Mouse (Mus musculus) midbrain, postnatal 0 days (tissue): ENCODE measurements around the gene Fbf1. TPM values are rescaled to one million over a fixed set of nuclear protein-coding genes. Genes with fewer than 3 reads are reported as not detected.

Experiments
- ATAC-seq: fragments of 200-750 bp; cut with Nextera tagmentation; 2 replicates; pipeline ENCODE4 v1.8.0; 2017; ENCODE audit warnings: moderate number of reproducible peaks, mild to moderate bottlenecking, moderate TSS enrichment, moderate library complexity; ENCODE audit not compliant: low FRiP score
- DNase-seq: peaks from one replicate; pipeline ENCODE4 v3.0.0-alpha.2; 2015; ENCODE audit warnings: low spot score
- H3K27ac ChIP-seq: fragments of 300-500 bp; sonication (generic); 2 replicates; pipeline ENCODE4 v1.5.1; 2014; ENCODE audit warnings: low read depth, mild to moderate bottlenecking, low read length, mixed read lengths
- H3K27me3 ChIP-seq: fragments of 300-500 bp; sonication (generic); 2 replicates; pipeline ENCODE4 v1.6.1; 2014; ENCODE audit warnings: low read length, control low read depth, mixed read lengths; ENCODE audit not compliant: insufficient read depth
- H3K36me3 ChIP-seq: fragments of 300-500 bp; sonication (generic); 2 replicates; pipeline ENCODE4 v1.6.1; 2014; ENCODE audit warnings: low read length, control low read depth, mixed read lengths; ENCODE audit not compliant: insufficient read depth
- H3K4me1 ChIP-seq: fragments of 300-500 bp; sonication (generic); 2 replicates; pipeline ENCODE4 v1.6.1; 2014; ENCODE audit warnings: mild to moderate bottlenecking, control low read depth, antibody characterized with exemption, low read length, mixed read lengths; ENCODE audit not compliant: insufficient read depth
- H3K4me2 ChIP-seq: fragments of 300-500 bp; sonication (generic); 2 replicates; pipeline ENCODE4 v1.6.1; 2014; ENCODE audit warnings: low read depth, mild to moderate bottlenecking, low read length, mixed read lengths; ENCODE audit not compliant: poor library complexity, severe bottlenecking
- H3K4me3 ChIP-seq: fragments of 300-500 bp; sonication (generic); 2 replicates; pipeline ENCODE4 v1.5.1; 2014; ENCODE audit warnings: low read depth, mild to moderate bottlenecking, low read length, moderate library complexity
- H3K9ac ChIP-seq: fragments of 300-500 bp; sonication (generic); replicated peaks from 2 replicates; pipeline ENCODE4 v1.6.1; 2014; ENCODE audit warnings: mild to moderate bottlenecking, low read length, moderate library complexity, mixed read lengths; ENCODE audit not compliant: poor library complexity, severe bottlenecking
- H3K9me3 ChIP-seq: fragments of 300-500 bp; sonication (generic); 2 replicates; pipeline ENCODE4 v1.6.1; 2016; ENCODE audit warnings: low read length, control low read depth
- CTCF ChIP-seq: IDR thresholded peaks from 2 replicates; pipeline ENCODE4 v1.5.1; 2016; ENCODE audit warnings: antibody characterized with exemption, mild to moderate bottlenecking
- WGBS: fragments of 180-500 bp; shearing (Covaris S2); extraction: QIAGEN DNeasy Blood & Tissue Kit; methylation state at CpG from one replicate; pipeline ENCODE4 v1.1.7; 2014; 5-methylcytosine and 5-hydroxymethylcytosine counted together
- polyA plus RNA-seq: library from polyadenylated mRNA; unstranded; fragments of >200 nt; fragmentation: Nextera tagmentation; extraction: Ambion mirVana; gene quantifications from 2 replicates; pipeline ENCODE4 v1.2.1, GENCODE M21; 2015
- total RNA-seq: library from RNA; depleted of rRNA; stranded (reverse); fragments of >200 nt; gene quantifications from 2 replicates; pipeline ENCODE4 v1.2.3, GENCODE M21; 2014

Gene Fbf1
- total and polyA plus RNA-seq, 2 experiments from 2014 or later, result 43.7 to 83.0 TPM

DNA sequence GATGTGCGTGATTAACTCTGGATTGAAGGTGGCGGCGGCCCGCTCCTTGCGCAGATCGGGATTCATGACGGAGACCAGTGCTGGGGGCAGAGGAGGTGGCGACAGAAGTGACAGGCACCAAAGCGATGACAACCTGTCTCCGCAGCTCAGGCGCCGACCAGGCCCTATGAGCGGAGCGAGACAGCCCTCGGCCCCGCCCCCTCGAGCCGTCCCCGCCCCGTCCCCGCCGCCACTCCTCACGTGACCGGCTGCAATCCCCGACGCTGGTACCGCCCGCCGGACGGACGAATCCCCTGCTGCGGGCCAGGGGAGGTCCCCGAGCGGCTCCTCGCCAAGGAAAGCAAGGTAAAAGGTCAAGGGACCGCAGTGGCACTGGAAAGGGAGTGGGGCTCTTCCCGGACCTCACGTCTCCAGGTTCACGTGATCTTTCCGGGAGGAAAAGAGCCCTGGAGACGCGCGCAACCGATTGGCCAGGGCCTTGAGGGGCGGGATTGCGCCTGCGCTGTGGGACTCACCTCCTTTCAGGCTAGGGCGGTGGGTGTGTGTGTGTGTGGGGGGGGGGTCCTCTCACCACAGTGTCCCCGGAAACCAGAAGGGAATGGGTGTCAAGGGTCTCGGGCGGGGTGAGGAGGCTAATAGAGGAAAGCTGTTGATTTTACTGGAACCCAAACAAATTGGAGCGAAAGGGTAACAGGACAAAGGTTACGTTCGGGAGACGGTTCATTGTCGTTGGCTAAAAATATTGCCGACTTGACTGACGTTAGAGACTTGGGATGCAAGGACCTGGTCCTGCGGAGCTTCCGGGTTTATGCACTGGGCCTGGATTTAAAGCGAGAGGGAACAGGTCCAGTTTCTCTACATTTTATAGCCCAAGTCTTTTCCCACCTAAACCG is 30.9 kb upstream of the Fbf1 start, which contains the start of the genes Ten1 and Acox1:
Ten1 (plus strand) TSS at position 217 of the 893 bp plus-strand sequence.
Acox1 (minus strand) TSS at position 407 of the 893 bp plus-strand sequence.
- under 1% methylated on average over 59 of the region's 62 CpGs for WGBS
- DNase-seq, result peak; percentile 98
- Histone ChIP-seq H3K27me3 (no peaks in the 10 kb centered on the region), H3K4me1 (peaks cover 4% of the 10 kb centered on the region), H3K9me3 (no peaks in the 10 kb centered on the region), H3K27ac (peak within 1 kb of the TSS; percentile 96), H3K36me3 (peaks cover 6% of the 10 kb centered on the region; the same call in 1 of the 2 replicates), H3K4me3 (peak within 1 kb of the TSS; percentile 72), H3K9ac (peak within 1 kb of the TSS; percentile 73), H3K4me2 (peak within 1 kb of the TSS; percentile 61)
- ATAC-seq, result peak; percentile 98
- no peak for TF ChIP-seq CTCF

- H3K27ac ChIP-seq, result peak overlapping the region; percentile 96
- H3K36me3 ChIP-seq, result peaks cover 6% of the 10 kb centered on the region; the same call in 1 of the 2 replicates
- DNase-seq, result no peak
- 22% methylated on average over 13 of the region's 13 CpGs for WGBS
- H3K4me1 ChIP-seq, result peaks cover 4% of the 10 kb centered on the region
- peak overlapping the region; percentile 72 for H3K4me3 ChIP-seq
- peak overlapping the region; percentile 73 for H3K9ac ChIP-seq
- no peaks in the 10 kb centered on the region for H3K27me3 ChIP-seq
- TF ChIP-seq CTCF, result no peak
- no peaks in the 10 kb centered on the region for H3K9me3 ChIP-seq
- peak overlapping the region; percentile 61 for H3K4me2 ChIP-seq
- ATAC-seq, result 0 out of 2 replicates have a peak, but pooled peaks have one; percentile 2
Observed at GRCm38 (mm10) chr11:116198132-116198531, 30.2 kb upstream of the Fbf1 start.

GRCm38 (mm10) chr11:116197584-116197906 is 29.6 kb upstream of the Fbf1 start:
- DNase-seq, result no peak

DNA sequence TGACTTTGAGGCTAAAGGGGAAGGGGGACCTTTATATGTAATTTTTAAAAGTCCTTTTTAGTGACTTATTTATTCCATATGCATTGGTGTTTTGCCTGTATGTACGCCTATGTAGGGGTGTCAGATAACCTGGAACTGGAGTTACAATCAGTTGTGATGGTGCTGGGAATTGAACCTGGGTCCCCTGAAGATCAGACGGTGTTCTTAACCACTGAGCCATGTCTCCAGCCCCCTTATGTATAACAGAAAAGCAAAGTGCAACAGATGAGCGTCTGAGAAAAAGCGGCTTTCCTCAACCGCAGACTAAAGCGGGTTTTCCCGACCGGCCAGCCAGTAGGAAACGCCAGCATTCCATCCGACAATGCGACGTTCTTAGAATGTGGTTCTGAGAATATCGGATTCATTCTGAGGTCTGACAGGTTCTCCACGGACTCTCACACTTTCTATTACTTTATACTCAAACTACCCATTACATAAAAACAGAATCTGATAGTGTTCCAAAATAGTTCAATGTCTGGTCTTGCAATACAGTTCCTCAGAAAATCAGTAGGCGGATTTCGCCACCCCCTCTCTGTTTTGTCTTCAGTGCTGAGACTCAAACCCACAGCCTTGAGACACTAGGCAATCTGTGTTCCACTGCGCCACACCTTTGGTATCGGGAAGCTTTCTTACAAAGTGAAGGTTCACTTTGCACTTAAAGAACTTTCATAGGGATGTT is 29.1 kb upstream of the Fbf1 start:
- peak overlapping the region; percentile 72; the same call in 1 of the 2 replicates for H3K4me3 ChIP-seq

More at GRCm38 (mm10) chr11:116197584-116197906, 29.6 kb upstream of the Fbf1 start:
- WGBS, result 89% methylated on average over 6 of the region's 6 CpGs
- Histone ChIP-seq H3K36me3 (peaks cover 6% of the 10 kb centered on the region; the same call in 1 of the 2 replicates), H3K9ac (no peak overlapping the region), H3K4me2 (peak overlapping the region; percentile 61), H3K9me3 (no peaks in the 10 kb centered on the region), H3K27me3 (no peaks in the 10 kb centered on the region), H3K4me3 (peak overlapping the region; percentile 72), H3K27ac (no peak overlapping the region), H3K4me1 (peaks cover 4% of the 10 kb centered on the region)
- no peak for ATAC-seq
- TF ChIP-seq CTCF, result no peak

GRCm38 (mm10) chr11:116196336-116196735 is 28.4 kb upstream of the Fbf1 start:
- H3K4me2 ChIP-seq, result no peak overlapping the region
- 89% methylated on average over 3 of the region's 3 CpGs for WGBS
- no peaks in the 10 kb centered on the region for H3K9me3 ChIP-seq
- ATAC-seq (no peak), DNase-seq (no peak)
- no peak overlapping the region for H3K4me3 ChIP-seq
- H3K9ac ChIP-seq, result no peak overlapping the region
- H3K27ac ChIP-seq, result no peak overlapping the region
- H3K36me3 ChIP-seq, result peaks cover 6% of the 10 kb centered on the region; the same call in 1 of the 2 replicates
- H3K4me1 ChIP-seq, result peaks cover 4% of the 10 kb centered on the region
- H3K27me3 ChIP-seq, result no peaks in the 10 kb centered on the region
- no peak for TF ChIP-seq CTCF

More for the DNA sequence above, 29.1 kb upstream of the Fbf1 start:
- no peak for ATAC-seq
- Histone ChIP-seq H3K4me1 (peaks cover 4% of the 10 kb centered on the region), H3K27me3 (no peaks in the 10 kb centered on the region), H3K9me3 (no peaks in the 10 kb centered on the region), H3K27ac (no peak overlapping the region), H3K4me2 (peak overlapping the region; percentile 61; the same call in 1 of the 2 replicates), H3K36me3 (peaks cover 6% of the 10 kb centered on the region; the same call in 1 of the 2 replicates), H3K9ac (no peak overlapping the region)
- WGBS, result 93% methylated on average over 18 of the region's 18 CpGs
- no peak for DNase-seq
- no peak for TF ChIP-seq CTCF
